Mouse (Mus musculus) mouse embryonic stem cell (cell line): Measurements from ENCODE around the gene Dhdds.

ENCODE experiments used
- in situ Hi-C, 2 experiments: fragments of 300-500 bp; cut with MboI; formaldehyde crosslinking; loops; 1 replicate in 1 of 2; 3 replicates in 1 of 2; pipeline ENCODE4 v1.14.3; 2019 to 2020; ENCODE audit warnings: low sequenced_read_pairs in 2 of 2, low pct_unique_long_range_greater_than_20kb in 1 of 2, mixed read lengths in 1 of 2; ENCODE audit not compliant: unreplicated experiment in 1 of 2

Dhdds gene

GRCm38 (mm10) chr4:134000466-134001438 lies at the start of gene Dhdds:
Gene Dhdds (minus strand): TSS chr4:134000918.
- in situ Hi-C loops: no loop called here

- in situ Hi-C loops: no loop called here
Measured at GRCm38 (mm10) chr4:134047648-134048047, 46.9 kb upstream of the Dhdds start.

- in situ Hi-C loops: no loop called here
Measured at GRCm38 (mm10) chr4:134043041-134043440, 42.3 kb upstream of the Dhdds start.

- in situ Hi-C loops: no loop called here
Measured at GRCm38 (mm10) chr4:134041317-134042123, 40.8 kb upstream of the Dhdds start.

- in situ Hi-C loops: loop anchor here in 1 of 2 experiments (5.0 kb wide), 1 partner anchor 36 kb away; no protein-coding TSS in a partner anchor
Measured at GRCm38 (mm10) chr4:134035953-134036352, 35.2 kb upstream of the Dhdds start.

- in situ Hi-C loops: no loop called here
Measured at GRCm38 (mm10) chr4:134025802-134026201, 25.1 kb upstream of the Dhdds start.

GRCm38 (mm10) chr4:134020621-134021020 lies 19.9 kb upstream of the Dhdds start:
- in situ Hi-C loops: no loop called here

- in situ Hi-C loops: no loop called here
Measured at GRCm38 (mm10) chr4:134019641-134020351, 19.1 kb upstream of the Dhdds start.

GRCm38 (mm10) chr4:134019210-134019609 lies 18.5 kb upstream of the Dhdds start:
- in situ Hi-C loops: no loop called here

- in situ Hi-C loops: no loop called here
Measured at GRCm38 (mm10) chr4:134018779-134019145, 18.0 kb upstream of the Dhdds start, which contains the start of gene Lin28a. Gene Lin28a (minus strand): TSS chr4:134018841.

GRCm38 (mm10) chr4:134018038-134018778 lies 17.5 kb upstream of the Dhdds start:
- in situ Hi-C loops: no loop called here

GRCm38 (mm10) chr4:134017201-134017865 lies 16.6 kb upstream of the Dhdds start:
- in situ Hi-C loops: no loop called here

GRCm38 (mm10) chr4:134016767-134017166 lies 16.0 kb upstream of the Dhdds start:
- in situ Hi-C loops: no loop called here

GRCm38 (mm10) chr4:134016208-134016607 lies 15.5 kb upstream of the Dhdds start:
- in situ Hi-C loops: no loop called here

GRCm38 (mm10) chr4:134012858-134013528 lies 12.3 kb upstream of the Dhdds start:
- in situ Hi-C loops: no loop called here

GRCm38 (mm10) chr4:134011450-134012414 lies 11.0 kb upstream of the Dhdds start:
- in situ Hi-C loops: no loop called here
